Mouse (Mus musculus) MEL (cell line): Measurements from ENCODE around the gene Defb20.

ENCODE experiments used
- BHLHE40 ChIP-seq: IDR thresholded peaks from 2 replicates; pipeline ENCODE4 v1.6.1; 2012; ENCODE audit warnings: low read depth, mild to moderate bottlenecking, inconsistent platforms, low read length, improper control_type of control experiment, borderline replicate concordance
- CTCF ChIP-seq, 3 experiments: IDR thresholded peaks in 2 of 3; conservative IDR thresholded peaks in 1 of 3; 2 replicates each; pipeline ENCODE4 v1.5.1; 2011 to 2012; ENCODE audit warnings: low read length in 3 of 3, low read depth in 2 of 3, mild to moderate bottlenecking in 2 of 3, improper control_type of control experiment in 1 of 3, inconsistent platforms in 1 of 3, mixed read lengths in 1 of 3, moderate library complexity in 1 of 3; ENCODE audit not compliant: control insufficient read depth in 1 of 3, insufficient read depth in 1 of 3, poor library complexity in 1 of 3, severe bottlenecking in 1 of 3
- GABPA ChIP-seq: IDR thresholded peaks from 2 replicates; pipeline ENCODE4 v1.6.1; 2012; ENCODE audit warnings: low read depth, mild to moderate bottlenecking, inconsistent platforms, low read length, improper control_type of control experiment, moderate library complexity
- GATA1 ChIP-seq: IDR thresholded peaks from 2 replicates; pipeline ENCODE4 v1.6.1; 2011; ENCODE audit warnings: low read depth, low read length, improper control_type of control experiment
- MAFK ChIP-seq: IDR thresholded peaks from 2 replicates; pipeline ENCODE4 v1.6.1; 2011; ENCODE audit warnings: low read depth, mild to moderate bottlenecking, low read length, improper control_type of control experiment, borderline replicate concordance
- POLR2A ChIP-seq, 2 experiments: IDR thresholded peaks; 2 replicates each; pipeline ENCODE4 v1.6.1; 2011 to 2012; ENCODE audit warnings: low read length in 2 of 2, mild to moderate bottlenecking in 2 of 2, control low read depth in 1 of 2, improper control_type of control experiment in 1 of 2, low read depth in 1 of 2, moderate library complexity in 1 of 2; ENCODE audit not compliant: control insufficient read depth in 1 of 2, insufficient read depth in 1 of 2, poor library complexity in 1 of 2
- USF1 ChIP-seq: IDR thresholded peaks from 2 replicates; pipeline ENCODE4 v1.6.1; 2014; ENCODE audit warnings: low read depth, mild to moderate bottlenecking, inconsistent platforms, low read length, improper control_type of control experiment, moderate library complexity

- TF ChIP-seq GATA1: no peak
- TF ChIP-seq BHLHE40: no peak
- no peak for TF ChIP-seq USF1
- TF ChIP-seq CTCF (IDR thresholded peaks at IDR 0.05 in 2 of 3, conservative IDR thresholded peaks at IDR 0.05 in 1 of 3; ENCODE audit: control insufficient read depth in 1 of 3, insufficient read depth in 1 of 3, low read depth in 2 of 3, low read length in 3 of 3, poor library complexity in 1 of 3, severe bottlenecking in 1 of 3): no peak
- TF ChIP-seq GABPA: no peak
- TF ChIP-seq MAFK: no peak
- no peak for TF ChIP-seq POLR2A (IDR thresholded peaks at IDR 0.05; ENCODE audit: control insufficient read depth in 1 of 2, insufficient read depth in 1 of 2, low read depth in 1 of 2, low read length in 2 of 2, poor library complexity in 1 of 2)
Observed at GRCm38 (mm10) chr2:152503950-152504349, 27.1 kb downstream of the Defb20 start.
